Mouse (Mus musculus): ENCODE data around the gene Olfr574. TPM values are rescaled to one million over a fixed set of nuclear protein-coding genes. Genes with fewer than 3 reads are reported as not detected.

The Olfr574 gene
- not detected in 4 replicates for total RNA-seq (2023; ENCODE audit: inconsistent age)

DNA sequence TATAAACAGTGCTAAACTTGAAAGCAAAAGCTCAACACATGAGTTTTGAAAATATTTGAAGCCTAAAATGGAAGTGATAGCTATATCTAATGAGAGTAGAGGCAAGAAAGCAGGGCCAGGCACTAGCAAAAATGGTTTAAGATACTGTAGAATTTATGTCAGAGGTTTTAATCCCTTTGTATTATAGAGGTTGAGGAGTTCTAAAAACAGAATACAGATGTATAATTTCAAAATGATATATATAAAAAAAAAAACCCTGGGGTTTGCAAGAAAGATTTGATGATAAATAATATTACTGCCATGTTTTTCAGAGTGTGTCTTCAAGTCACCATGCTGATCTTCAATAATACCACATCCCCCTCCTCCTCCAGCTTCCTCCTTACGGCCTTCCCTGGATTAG, at the start of gene Olfr574:
Gene Olfr574 (plus strand): TSS at position 301 of the 400 bp plus-strand sequence.

DNA sequence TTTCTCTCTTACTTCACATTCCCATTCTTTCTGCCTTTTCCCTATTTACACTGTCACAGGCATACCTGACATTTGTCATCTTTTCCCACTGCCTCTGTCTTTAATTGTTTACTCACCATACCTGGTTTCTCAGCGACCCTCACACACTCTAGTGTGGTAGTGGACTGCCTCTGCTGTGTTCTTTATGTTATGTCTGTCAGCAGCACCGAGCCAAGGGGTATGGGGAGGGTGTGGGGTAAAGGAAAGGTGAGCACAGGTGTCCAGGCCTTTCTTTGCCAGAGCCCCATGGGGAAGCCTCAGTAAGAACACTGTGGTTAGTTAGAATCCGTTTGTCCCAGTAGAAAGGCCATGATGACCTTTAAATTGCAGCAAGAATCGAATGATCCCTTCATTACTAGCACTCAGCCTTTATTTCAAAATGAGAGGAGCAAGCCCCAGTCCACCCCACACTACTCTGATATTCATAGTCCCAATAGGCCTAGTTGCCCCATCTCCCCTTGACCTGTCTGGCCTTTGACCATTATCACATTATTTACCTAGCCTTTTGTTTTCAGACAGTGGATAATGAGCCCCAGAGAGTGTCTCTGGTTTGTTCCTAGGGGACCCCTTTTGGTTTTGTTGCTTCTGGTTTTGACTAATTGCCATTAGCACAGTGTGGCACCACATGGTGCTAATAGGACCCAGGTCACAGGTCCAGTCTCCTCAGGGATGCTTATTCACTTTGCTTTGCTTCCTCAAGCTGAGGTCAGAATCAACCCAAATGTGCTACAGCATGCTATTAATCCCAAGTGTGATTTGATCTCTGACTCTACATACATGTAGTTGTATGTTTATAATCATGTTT, 31.0 kb upstream of the Olfr574 start, which contains the start of gene Olfr571:
Gene Olfr571 (minus strand): TSS at position 505 of the 844 bp plus-strand sequence.

DNA sequence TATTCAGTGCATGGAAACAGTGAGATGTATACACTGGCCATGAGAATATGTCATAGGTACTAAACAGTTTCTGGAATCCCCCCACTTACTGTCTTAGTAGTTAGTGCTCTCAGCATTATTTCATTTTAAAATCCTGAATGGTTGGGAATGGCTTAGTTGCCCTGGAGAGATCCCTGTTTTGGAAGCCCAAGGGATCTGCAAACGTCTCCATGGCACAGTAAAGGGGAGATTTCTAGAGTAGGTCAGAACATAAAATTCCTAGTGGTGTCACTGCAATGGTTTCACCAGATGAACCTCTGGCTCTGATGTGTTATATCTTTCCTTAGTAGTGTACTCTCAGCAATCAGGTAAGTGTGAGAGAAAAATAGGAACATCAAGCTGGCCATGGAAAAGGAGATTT, 24.2 kb upstream of the Olfr574 start, which contains the start of gene Olfr572:
Gene Olfr572 (plus strand): TSS at position 301 of the 400 bp plus-strand sequence.

DNA sequence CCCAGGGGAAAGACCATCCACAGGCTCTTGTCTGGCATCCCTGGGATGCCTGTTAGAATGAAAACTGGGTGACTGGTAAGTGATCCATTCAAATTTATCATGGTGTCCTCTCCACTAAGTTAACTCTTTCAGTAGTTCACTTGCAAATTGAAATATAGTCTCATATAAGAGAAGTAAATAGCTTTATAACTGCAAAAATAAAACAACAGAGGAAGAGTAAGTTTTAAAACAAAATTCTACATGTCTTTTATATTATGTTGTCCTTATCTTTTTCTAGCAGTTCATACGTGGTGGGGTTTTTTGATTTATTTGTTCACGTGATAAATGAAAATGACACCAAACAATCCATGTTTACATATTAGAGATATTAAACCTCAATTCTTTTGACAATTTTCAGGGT, 5.8 kb upstream of the Olfr574 start, which contains the start of gene Olfr573-ps1:
Gene Olfr573-ps1 (minus strand): TSS at position 101 of the 400 bp plus-strand sequence.

DNA sequence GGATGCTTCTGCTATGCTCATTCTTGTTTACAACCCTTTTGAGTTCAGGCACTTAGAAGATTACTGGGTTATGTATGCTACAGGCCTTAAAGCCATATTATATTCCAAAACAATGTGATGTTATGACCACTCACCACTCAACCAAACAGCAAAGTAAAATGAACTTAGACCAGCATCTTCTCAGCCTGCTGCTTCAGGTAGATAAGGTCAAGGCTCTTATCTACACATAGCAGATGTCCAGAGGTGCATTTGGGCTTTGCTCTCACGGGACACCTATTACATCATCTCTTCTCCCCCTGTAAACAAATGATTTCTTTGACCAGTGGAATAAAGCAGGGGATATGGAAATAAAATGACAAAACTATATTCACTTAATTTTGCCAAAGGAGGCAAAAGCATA, 10.3 kb downstream of the Olfr574 start, which contains the start of gene Olfr575:
Gene Olfr575 (minus strand): TSS at position 183 of the 400 bp plus-strand sequence.

DNA sequence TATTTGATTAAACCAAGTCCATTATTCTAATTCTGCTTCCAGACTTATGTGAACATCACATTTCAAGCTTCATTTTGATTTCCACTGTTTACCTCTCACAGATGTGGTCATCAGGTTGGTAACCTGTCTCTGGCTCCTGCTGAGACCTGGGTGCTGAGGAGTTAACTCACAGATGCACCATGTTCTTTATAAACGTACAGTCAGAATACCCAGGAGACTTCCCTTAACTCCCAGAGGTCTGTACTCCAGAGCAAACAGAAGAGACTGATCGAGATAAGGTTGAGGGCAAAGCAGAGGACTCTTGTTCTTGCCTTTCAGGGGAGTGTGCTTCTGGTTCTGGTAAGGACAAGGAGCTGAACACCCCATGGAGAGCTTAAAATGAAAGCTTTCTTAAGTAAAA, 14.1 kb downstream of the Olfr574 start, which contains the start of gene Olfr576:
Gene Olfr576 (plus strand): TSS at position 301 of the 400 bp plus-strand sequence.

DNA sequence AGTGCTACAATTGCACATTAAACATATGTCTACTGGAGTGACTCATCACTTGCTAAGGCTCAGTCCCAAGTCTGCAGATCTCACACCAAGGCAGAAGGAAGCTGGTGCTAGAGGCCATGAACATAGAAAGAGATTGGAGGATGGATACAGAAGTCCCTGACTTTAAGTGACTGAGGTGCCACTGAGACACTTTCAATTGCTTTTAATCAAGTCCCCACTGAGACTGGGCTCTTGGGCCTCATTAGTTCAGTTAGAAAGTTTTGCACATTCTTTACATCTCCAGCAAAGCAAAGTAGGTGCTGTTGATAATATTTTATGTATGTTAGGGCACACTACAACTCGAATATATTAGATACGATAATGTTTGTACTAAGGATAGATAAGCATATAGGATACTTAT, 27.6 kb downstream of the Olfr574 start, which contains the start of gene Olfr577:
Gene Olfr577 (minus strand): TSS at position 101 of the 400 bp plus-strand sequence.

DNA sequence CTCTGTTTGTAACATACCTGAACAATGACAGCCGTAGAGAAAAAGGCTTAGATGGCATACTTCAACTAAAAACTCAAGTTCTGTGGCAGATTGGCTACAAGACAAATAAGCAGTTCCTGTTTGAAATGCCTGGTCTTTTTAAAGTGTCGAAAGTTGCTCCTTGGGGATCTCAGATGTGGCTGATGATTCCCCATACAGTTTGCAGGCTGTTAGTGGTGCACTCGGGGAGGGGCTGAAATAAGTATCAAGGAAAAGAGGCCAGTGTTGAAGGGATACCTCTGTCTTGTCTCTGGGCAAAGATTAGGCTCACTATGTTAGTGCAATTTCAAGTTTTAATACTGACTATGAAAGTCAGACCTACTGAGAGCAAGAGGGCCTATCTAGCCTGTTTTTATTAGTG, 41.0 kb downstream of the Olfr574 start, which contains the start of gene Olfr578:
Gene Olfr578 (minus strand): TSS at position 101 of the 400 bp plus-strand sequence.

Other genes with a start within 250 kb of the Olfr574 start
- not detected in 4 replicates for gene Olfr558, start 246.3 kb upstream of the Olfr574 start, total RNA-seq (2023; ENCODE audit: inconsistent age)
- gene Olfr33, start 229.4 kb upstream of the Olfr574 start, total RNA-seq (2023; ENCODE audit: inconsistent age) = not detected in 4 replicates
- gene Olfr559, start 221.0 kb upstream of the Olfr574 start, total RNA-seq (2023; ENCODE audit: inconsistent age) = not detected in 4 replicates
- not detected in 4 replicates for gene Olfr560, start 189.1 kb upstream of the Olfr574 start, total RNA-seq (2023; ENCODE audit: inconsistent age)
- not detected in 4 replicates for gene Olfr78, start 189.0 kb upstream of the Olfr574 start, total RNA-seq (2023; ENCODE audit: inconsistent age)
- gene Olfr561, start 177.2 kb upstream of the Olfr574 start, total RNA-seq (2023; ENCODE audit: inconsistent age) = not detected in 4 replicates
- not detected in 4 replicates for gene Olfr564, start 145.0 kb upstream of the Olfr574 start, total RNA-seq (2023; ENCODE audit: inconsistent age)
- not detected in 4 replicates for gene Olfr566, start 89.7 kb upstream of the Olfr574 start, total RNA-seq (2023; ENCODE audit: inconsistent age)
- not detected in 4 replicates for gene Olfr568, start 71.3 kb upstream of the Olfr574 start, total RNA-seq (2023; ENCODE audit: inconsistent age)
- gene Olfr569, start 57.6 kb upstream of the Olfr574 start, total RNA-seq (2023; ENCODE audit: inconsistent age) = not detected in 4 replicates
- gene Olfr570, start 53.9 kb upstream of the Olfr574 start, total RNA-seq (2023; ENCODE audit: inconsistent age) = not detected in 4 replicates
- gene Olfr571, start 30.9 kb upstream of the Olfr574 start, total RNA-seq (2023; ENCODE audit: inconsistent age) = 0.10 to 0.19 TPM in 2 of 4 replicates, not detected in the others
- gene Olfr572, start 24.1 kb upstream of the Olfr574 start, total RNA-seq (2023; ENCODE audit: inconsistent age) = not detected in 4 replicates
- gene Olfr573-ps1, start 5.9 kb upstream of the Olfr574 start, total RNA-seq (2023; ENCODE audit: inconsistent age) = not detected in 4 replicates
- not detected in 4 replicates for gene Olfr575, start 10.3 kb downstream of the Olfr574 start, total RNA-seq (2023; ENCODE audit: inconsistent age)
- gene Olfr576, start 14.2 kb downstream of the Olfr574 start, total RNA-seq (2023; ENCODE audit: inconsistent age) = not detected in 4 replicates
- gene Olfr577, start 27.5 kb downstream of the Olfr574 start, total RNA-seq (2023; ENCODE audit: inconsistent age) = not detected in 4 replicates
- not detected in 4 replicates for gene Olfr578, start 40.9 kb downstream of the Olfr574 start, total RNA-seq (2023; ENCODE audit: inconsistent age)
- gene Olfr582, start 89.6 kb downstream of the Olfr574 start, total RNA-seq (2023; ENCODE audit: inconsistent age) = not detected in 4 replicates
- not detected in 4 replicates for gene Olfr583, start 102.8 kb downstream of the Olfr574 start, total RNA-seq (2023; ENCODE audit: inconsistent age)
- gene Olfr584, start 133.4 kb downstream of the Olfr574 start, total RNA-seq (2023; ENCODE audit: inconsistent age) = not detected in 4 replicates
- gene Olfr585, start 149.3 kb downstream of the Olfr574 start, total RNA-seq (2023; ENCODE audit: inconsistent age) = not detected in 4 replicates
- not detected in 4 replicates for gene Olfr586, start 177.2 kb downstream of the Olfr574 start, total RNA-seq (2023; ENCODE audit: inconsistent age)
- not detected in 4 replicates for gene Olfr588-ps1, start 192.4 kb downstream of the Olfr574 start, total RNA-seq (2023; ENCODE audit: inconsistent age)
- gene Olfr589, start 207.9 kb downstream of the Olfr574 start, total RNA-seq (2023; ENCODE audit: inconsistent age) = not detected in 4 replicates
- not detected in 4 replicates for gene Olfr591, start 229.9 kb downstream of the Olfr574 start, total RNA-seq (2023; ENCODE audit: inconsistent age)
- not detected in 4 replicates for gene Olfr592, start 236.3 kb downstream of the Olfr574 start, total RNA-seq (2023; ENCODE audit: inconsistent age)